Mouse (Mus musculus) liver (tissue): ENCODE results near the gene 1700123K08Rik.
A peak's percentile ranks its signal among the peaks of the same experiment; 100 is the strongest.
"Not testable (repeated sequence)": the region's sequence is repeated elsewhere in the genome, so short reads cannot be mapped to it uniquely, and the experiment has no call there.

Experiments used
- DNase-seq: peaks from one replicate; pipeline ENCODE4 v3.0.0-alpha.2; 2020; ENCODE audit warnings: mixed read lengths

Gene 1700123K08Rik

GRCm38 (mm10) chr5:138564612-138565011 lies at the start of gene 1700123K08Rik:
Gene 1700123K08Rik, minus strand, starts transcription at chr5:138564712.
- not testable (repeated sequence) for DNase-seq

- no peak for DNase-seq
Observed at GRCm38 (mm10) chr5:138587396-138587795, 22.9 kb upstream of the 1700123K08Rik start.

- peak; percentile 9 for DNase-seq
Observed at GRCm38 (mm10) chr5:138571623-138572022, 7.1 kb upstream of the 1700123K08Rik start.

GRCm38 (mm10) chr5:138552718-138553117 lies 11.8 kb downstream of the 1700123K08Rik start:
- DNase-seq: no peak

GRCm38 (mm10) chr5:138532491-138532890 lies 32.0 kb downstream of the 1700123K08Rik start:
- no peak for DNase-seq
